Mouse (Mus musculus) B cell, adult 2 months (primary cell): ENCODE results near the gene Ccl9.
"Not testable (repeated sequence)": the region's sequence is repeated elsewhere in the genome, so short reads cannot be mapped to it uniquely, and the experiment has no call there.

Experiments
- DNase-seq, 2 experiments: peaks; one replicate each; pipeline ENCODE4 v3.0.0; 2022

Ccl9 gene

GRCm38 (mm10) chr11:83578999-83579398 lies 563 bp upstream of the Ccl9 start:
- no peak for DNase-seq

GRCm38 (mm10) chr11:83576927-83577555 lies 1.4 kb downstream of the Ccl9 start:
- no peak for DNase-seq

- DNase-seq: no peak
Observed at GRCm38 (mm10) chr11:83572834-83573233, 5.6 kb downstream of the Ccl9 start.

- DNase-seq: peak; percentile 43 to 54
Observed at GRCm38 (mm10) chr11:83572223-83572622, 6.2 kb downstream of the Ccl9 start.

- DNase-seq: no peak
Observed at GRCm38 (mm10) chr11:83570189-83570588, 8.2 kb downstream of the Ccl9 start.

GRCm38 (mm10) chr11:83569249-83569648 lies 9.2 kb downstream of the Ccl9 start:
- no peak for DNase-seq

- no peak for DNase-seq
Observed at GRCm38 (mm10) chr11:83568786-83569185, 9.7 kb downstream of the Ccl9 start.

- no peak for DNase-seq
Observed at GRCm38 (mm10) chr11:83568061-83568460, 10.4 kb downstream of the Ccl9 start.

- DNase-seq: no peak
Observed at GRCm38 (mm10) chr11:83567311-83567710, 11.1 kb downstream of the Ccl9 start.

- no peak for DNase-seq
Observed at GRCm38 (mm10) chr11:83566617-83567016, 11.8 kb downstream of the Ccl9 start.

GRCm38 (mm10) chr11:83563754-83564153 lies 14.7 kb downstream of the Ccl9 start:
- DNase-seq: no peak

- peak; percentile 36 to 42 for DNase-seq
Observed at GRCm38 (mm10) chr11:83562311-83562887, 16.0 kb downstream of the Ccl9 start.

GRCm38 (mm10) chr11:83560405-83560804 lies 18.0 kb downstream of the Ccl9 start:
- DNase-seq: peak; percentile 38 to 48

GRCm38 (mm10) chr11:83557074-83557473 lies 21.4 kb downstream of the Ccl9 start:
- no peak for DNase-seq

- DNase-seq: peak; percentile 34 to 43
Observed at GRCm38 (mm10) chr11:83556085-83556781, 22.2 kb downstream of the Ccl9 start.

- no peak for DNase-seq
Observed at GRCm38 (mm10) chr11:83551668-83552067, 26.8 kb downstream of the Ccl9 start.

GRCm38 (mm10) chr11:83551037-83551436 lies 27.4 kb downstream of the Ccl9 start:
- not testable (repeated sequence) for DNase-seq

GRCm38 (mm10) chr11:83550186-83550632 lies 28.2 kb downstream of the Ccl9 start:
- peak; percentile 27 to 33 for DNase-seq

GRCm38 (mm10) chr11:83544214-83544613 lies 34.2 kb downstream of the Ccl9 start:
- DNase-seq: no peak

GRCm38 (mm10) chr11:83541415-83541814 lies 37.0 kb downstream of the Ccl9 start:
- no peak for DNase-seq

- no peak for DNase-seq
Observed at GRCm38 (mm10) chr11:83540931-83541330, 37.5 kb downstream of the Ccl9 start.

GRCm38 (mm10) chr11:83538705-83539314 lies 39.6 kb downstream of the Ccl9 start:
- DNase-seq: no peak

- DNase-seq: no peak
Observed at GRCm38 (mm10) chr11:83536831-83537230, 41.6 kb downstream of the Ccl9 start.
